Comparison of ENCODE assay signal across 8 mouse cellular contexts in the genomic region with DNA sequence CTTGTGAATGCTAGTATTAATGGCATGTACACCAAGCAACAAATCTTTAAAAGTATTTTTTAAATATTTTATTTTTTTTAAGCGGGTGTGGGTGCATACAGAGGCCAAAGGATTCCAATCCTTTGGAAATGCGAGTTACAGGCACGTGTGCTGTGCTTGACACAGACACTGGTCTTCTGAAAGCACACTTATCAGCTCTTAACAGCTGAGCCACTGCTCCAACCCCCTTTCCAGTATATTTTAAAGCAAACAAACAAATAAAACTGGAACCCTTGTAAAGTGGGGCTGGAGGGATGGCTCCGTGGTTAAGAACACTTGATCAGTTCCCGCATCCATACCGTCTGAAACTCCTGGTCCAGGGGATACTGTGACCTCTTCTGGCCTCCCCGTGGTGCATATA. TPM values are rescaled to one million over a fixed set of nuclear protein-coding genes. Genes with fewer than 3 reads are reported as not detected.
DNase-seq lines count a peak whose midpoint lies in the region; ATAC-seq and TF ChIP-seq lines count a peak whose summit lies in the region.

No protein-coding gene starts in this region.

- H3K27me3 ChIP-seq in kidney, postnatal 0 days (ENCODE audit: insufficient read depth, low read length) = no peaks in the 10 kb centered on the region
- H3K27me3 ChIP-seq in hindbrain, embryonic 15.5 days = no peaks in the 10 kb centered on the region
- H3K27me3 ChIP-seq in midbrain, postnatal 0 days (ENCODE audit: insufficient read depth, low read length) = no peaks in the 10 kb centered on the region

- H3K4me2 ChIP-seq in kidney, postnatal 0 days (ENCODE audit: low read length) = peak overlapping the region; percentile 71
- H3K4me2 ChIP-seq in hindbrain, embryonic 15.5 days = peak overlapping the region; percentile 87
- H3K4me2 ChIP-seq in midbrain, postnatal 0 days (ENCODE audit: low read depth, low read length, poor library complexity, severe bottlenecking) = peak overlapping the region; percentile 57

- peak overlapping the region; percentile 74 for H3K4me3 ChIP-seq in kidney, postnatal 0 days (replicated peaks; ENCODE audit: low read depth, low read length)
- peak overlapping the region; percentile 40 for H3K4me3 ChIP-seq in cortical plate, adult 2 months (ENCODE audit: insufficient read depth, low read length)
- H3K4me3 ChIP-seq in hindbrain, embryonic 15.5 days = peak overlapping the region; percentile 64
- peak overlapping the region; percentile 75 for H3K4me3 ChIP-seq in midbrain, postnatal 0 days (ENCODE audit: low read depth, low read length)

- no peak for DNase-seq in kidney, postnatal 0 days (ENCODE audit: low spot score)
- DNase-seq in kidney, adult 18-20 months = no peak
- DNase-seq in midbrain, postnatal 0 days (ENCODE audit: low spot score) = no peak
- no peak for DNase-seq in gastrocnemius, adult 8-10 months (ENCODE audit: low spot score in 2 of 2)
- no peak for DNase-seq in adrenal gland, adult 8-10 months
- no peak for DNase-seq in urinary bladder, postnatal 25 days (ENCODE audit: low spot score)

- peak overlapping the region; percentile 96 for H3K27ac ChIP-seq in kidney, postnatal 0 days
- H3K27ac ChIP-seq in cortical plate, adult 2 months (ENCODE audit: insufficient read depth, low read length) = no peak overlapping the region
- H3K27ac ChIP-seq in hindbrain, embryonic 15.5 days (replicated peaks) = peak overlapping the region; percentile 96
- peak overlapping the region; percentile 95 for H3K27ac ChIP-seq in midbrain, postnatal 0 days (ENCODE audit: low read depth, low read length)

- no peak for TF ChIP-seq POLR2A in cortical plate, adult 2 months (IDR thresholded peaks at IDR 0.05; ENCODE audit: extremely low read depth, insufficient read depth, low read length)

- H3K36me3 ChIP-seq in kidney, postnatal 0 days (ENCODE audit: insufficient read depth, low read length) = no peaks in the 10 kb centered on the region
- H3K36me3 ChIP-seq in hindbrain, embryonic 15.5 days = no peaks in the 10 kb centered on the region; the same call in 1 of the 2 replicates
- H3K36me3 ChIP-seq in midbrain, postnatal 0 days (ENCODE audit: insufficient read depth, low read length) = no peaks in the 10 kb centered on the region

- TF ChIP-seq CTCF in kidney, postnatal 0 days (IDR thresholded peaks at IDR 0.05; ENCODE audit: low read depth) = no peak
- TF ChIP-seq CTCF in cortical plate, adult 2 months (IDR thresholded peaks at IDR 0.05; ENCODE audit: extremely low read depth, insufficient read depth, low read length) = no peak
- TF ChIP-seq CTCF in midbrain, postnatal 0 days (IDR thresholded peaks at IDR 0.05) = no peak

- 46% methylated on average over 7 of the region's 7 CpGs for WGBS in kidney, postnatal 0 days
- 57% methylated on average over 7 of the region's 7 CpGs for WGBS in hindbrain, embryonic 15.5 days
- 52% methylated on average over 7 of the region's 7 CpGs for WGBS in midbrain, postnatal 0 days

- H3K9me3 ChIP-seq in kidney, postnatal 0 days (replicated peaks; ENCODE audit: low read length) = no peaks in the 10 kb centered on the region
- no peaks in the 10 kb centered on the region for H3K9me3 ChIP-seq in hindbrain, embryonic 15.5 days
- no peaks in the 10 kb centered on the region for H3K9me3 ChIP-seq in midbrain, postnatal 0 days (ENCODE audit: low read length)

- no peak for ATAC-seq in kidney, postnatal 0 days (replicated peaks; ENCODE audit: low FRiP score, low read depth)
- no peak for ATAC-seq in hindbrain, embryonic 15.5 days (ENCODE audit: low FRiP score, low read depth)
- ATAC-seq in midbrain, postnatal 0 days (ENCODE audit: low FRiP score) = no peak

- peak overlapping the region; percentile 92; the same call in 1 of the 2 replicates for H3K9ac ChIP-seq in kidney, postnatal 0 days (ENCODE audit: low read depth, low read length)
- H3K9ac ChIP-seq in hindbrain, embryonic 15.5 days = peak overlapping the region; percentile 70
- peak overlapping the region; percentile 83 for H3K9ac ChIP-seq in midbrain, postnatal 0 days (replicated peaks; ENCODE audit: low read length, poor library complexity, severe bottlenecking)

- peaks cover 18% of the 10 kb centered on the region for H3K4me1 ChIP-seq in kidney, postnatal 0 days (replicated peaks; ENCODE audit: insufficient read depth, low read length)
- peaks cover 6% of the 10 kb centered on the region for H3K4me1 ChIP-seq in cortical plate, adult 2 months (ENCODE audit: control insufficient read depth, insufficient read depth, low read length)
- H3K4me1 ChIP-seq in hindbrain, embryonic 15.5 days (replicated peaks) = peaks cover 13% of the 10 kb centered on the region
- H3K4me1 ChIP-seq in midbrain, postnatal 0 days (ENCODE audit: insufficient read depth, low read length) = 0 out of 2 replicates have a peak, but pooled peaks cover 4% of the 10 kb centered on the region

RNA-seq across cellular contexts. Expression of a gene that starts 0.7 kb away (rescaled TPM):
- 6.1 and 6.9 TPM in 2 replicates for polyA plus RNA-seq in kidney, postnatal 0 days (2015; fragmentation: Nextera tagmentation; extraction: Ambion mirVana)
- 14.8 and 15.4 TPM in 2 replicates for polyA plus RNA-seq in cortical plate, adult 2 months (2012; rRNA removed)
- polyA plus RNA-seq in hindbrain, embryonic 15.5 days (2015; fragmentation: Nextera tagmentation; extraction: Ambion mirVana) = 15.4 and 15.8 TPM in 2 replicates
- total RNA-seq in midbrain, postnatal 0 days (2014; rRNA removed) = 17.3 and 27.0 TPM in 2 replicates
- polyA plus RNA-seq in midbrain, postnatal 0 days (2015; fragmentation: Nextera tagmentation; extraction: Ambion mirVana) = 14.7 and 15.5 TPM in 2 replicates
- total RNA-seq in gastrocnemius, adult 8-10 months (2022) = 1 to 10 TPM; 6.9 to 8.1 (median 7.2) TPM
- total RNA-seq in adrenal gland, adult 8-10 months (2022) = 10 to 100 TPM; 10.4 to 19.9 (median 14.2) TPM

RNA-seq across cellular contexts. Expression of a gene that starts 6.6 kb away (rescaled TPM):
- 32.1 and 33.4 TPM in 2 replicates for polyA plus RNA-seq in kidney, postnatal 0 days (2015; fragmentation: Nextera tagmentation; extraction: Ambion mirVana)
- 14.5 and 17.2 TPM in 2 replicates for polyA plus RNA-seq in cortical plate, adult 2 months (2012; rRNA removed)
- polyA plus RNA-seq in hindbrain, embryonic 15.5 days (2015; fragmentation: Nextera tagmentation; extraction: Ambion mirVana) = 21.1 and 22.1 TPM in 2 replicates
- 15.1 and 16.2 TPM in 2 replicates for total RNA-seq in midbrain, postnatal 0 days (2014; rRNA removed)
- polyA plus RNA-seq in midbrain, postnatal 0 days (2015; fragmentation: Nextera tagmentation; extraction: Ambion mirVana) = 20.1 and 21.2 TPM in 2 replicates
- 10 to 100 TPM; 22.4 to 33.0 (median 28.5) TPM for total RNA-seq in gastrocnemius, adult 8-10 months (2022)
- 10 to 100 TPM; 34.6 to 43.1 (median 37.8) TPM for total RNA-seq in adrenal gland, adult 8-10 months (2022)

RNA-seq across cellular contexts. Expression of a gene that starts 46.3 kb away (rescaled TPM):
- polyA plus RNA-seq in kidney, postnatal 0 days (2015; fragmentation: Nextera tagmentation; extraction: Ambion mirVana) = 2.4 and 2.9 TPM in 2 replicates
- 7.6 and 7.7 TPM in 2 replicates for polyA plus RNA-seq in cortical plate, adult 2 months (2012; rRNA removed)
- 2.8 and 3.0 TPM in 2 replicates for polyA plus RNA-seq in hindbrain, embryonic 15.5 days (2015; fragmentation: Nextera tagmentation; extraction: Ambion mirVana)
- 4.3 and 9.2 TPM in 2 replicates for total RNA-seq in midbrain, postnatal 0 days (2014; rRNA removed)
- polyA plus RNA-seq in midbrain, postnatal 0 days (2015; fragmentation: Nextera tagmentation; extraction: Ambion mirVana) = 2.1 and 2.2 TPM in 2 replicates
- 1 to 10 TPM in 2 of 4 experiments, under 1 TPM in 2; 0.65 to 1.5 (median 0.94) TPM for total RNA-seq in gastrocnemius, adult 8-10 months (2022)
- 10 to 100 TPM in 1 of 4 experiments, 1 to 10 TPM in 3; 6.7 to 10.7 (median 8.3) TPM for total RNA-seq in adrenal gland, adult 8-10 months (2022)
